Mouse (Mus musculus) liver, embryonic 13.5 days (tissue): ENCODE measurements around the gene Sprr2a2. TPM values are rescaled to one million over a fixed set of nuclear protein-coding genes. Genes with fewer than 3 reads are reported as not detected.
"Not testable (repeated sequence)": the region's sequence is repeated elsewhere in the genome, so short reads cannot be mapped to it uniquely, and the experiment has no call there.

Experiments used
- ATAC-seq: fragments of 200-750 bp; cut with Nextera tagmentation; 2 replicates; pipeline ENCODE4 v1.8.0; 2017; ENCODE audit warnings: low read depth, mild to moderate bottlenecking, moderate number of reproducible peaks, moderate library complexity
- DNase-seq: peaks from one replicate; pipeline ENCODE4 v3.0.0; 2022
- H3K27ac ChIP-seq: fragments of 300-500 bp; sonication (generic); 2 replicates; pipeline ENCODE4 v1.5.1; 2015; ENCODE audit warnings: moderate library complexity, mild to moderate bottlenecking, inconsistent platforms
- H3K27me3 ChIP-seq: fragments of 300-500 bp; sonication (generic); 2 replicates; pipeline ENCODE4 v1.6.1; 2015; ENCODE audit warnings: mild to moderate bottlenecking, inconsistent platforms
- H3K36me3 ChIP-seq: fragments of 300-500 bp; sonication (generic); 2 replicates; pipeline ENCODE4 v1.6.1; 2015; ENCODE audit warnings: mild to moderate bottlenecking, inconsistent platforms
- H3K4me1 ChIP-seq: fragments of 300-500 bp; sonication (generic); replicated peaks from 2 replicates; pipeline ENCODE4 v1.6.1; 2015; ENCODE audit warnings: inconsistent platforms
- H3K4me2 ChIP-seq: fragments of 300-500 bp; sonication (generic); 2 replicates; pipeline ENCODE4 v1.6.1; 2015; ENCODE audit warnings: inconsistent platforms, mild to moderate bottlenecking, moderate library complexity
- H3K4me3 ChIP-seq: fragments of 300-500 bp; sonication (generic); replicated peaks from 2 replicates; pipeline ENCODE4 v1.5.1; 2015; ENCODE audit warnings: mild to moderate bottlenecking, inconsistent platforms
- H3K9ac ChIP-seq: fragments of 300-500 bp; sonication (generic); 2 replicates; pipeline ENCODE4 v1.6.1; 2015; ENCODE audit warnings: mild to moderate bottlenecking, inconsistent platforms
- H3K9me3 ChIP-seq: fragments of 300-500 bp; sonication (generic); replicated peaks from 2 replicates; pipeline ENCODE4 v1.6.1; 2016; ENCODE audit warnings: inconsistent platforms
- WGBS: fragments of 180-500 bp; shearing (Covaris S2); methylation state at CpG from one replicate; pipeline ENCODE4 v1.1.7; 2015; ENCODE audit not compliant: insufficient replicate concordance; 5-methylcytosine and 5-hydroxymethylcytosine counted together
- polyA plus RNA-seq: library from polyadenylated mRNA; unstranded; fragments of >200 nt; fragmentation: Nextera tagmentation; extraction: Ambion mirVana; gene quantifications from 2 replicates; pipeline ENCODE4 v1.2.1, GENCODE M21; 2015

Gene Sprr2a2
- polyA plus RNA-seq: 0.44 and 0.61 TPM in 2 replicates

GRCm38 (mm10) chr3:92215569-92215968 lies at the start of gene Sprr2a2, which contains the start of gene Sprr2a1:
TSS of gene Sprr2a2 (plus strand) at chr3:92215920.
TSS of gene Sprr2a1 (plus strand) at chr3:92215799.
- not testable (repeated sequence) for ATAC-seq

GRCm38 (mm10) chr3:92169847-92170246 lies 45.9 kb upstream of the Sprr2a2 start:
- WGBS: 70% methylated on average over 3 of the region's 3 CpGs
- no peak overlapping the region for H3K9ac ChIP-seq
- no peak for ATAC-seq

More at GRCm38 (mm10) chr3:92215569-92215968, at the start of gene Sprr2a2, which contains the start of gene Sprr2a1:
- H3K4me3 ChIP-seq, H3K36me3 ChIP-seq, H3K27me3 ChIP-seq, H3K27ac ChIP-seq, H3K9me3 ChIP-seq, H3K4me2 ChIP-seq, H3K9ac ChIP-seq, H3K4me1 ChIP-seq, DNase-seq: not testable (repeated sequence)
- WGBS: no CpG with 5 or more reads among the region's 2 CpGs

DNA sequence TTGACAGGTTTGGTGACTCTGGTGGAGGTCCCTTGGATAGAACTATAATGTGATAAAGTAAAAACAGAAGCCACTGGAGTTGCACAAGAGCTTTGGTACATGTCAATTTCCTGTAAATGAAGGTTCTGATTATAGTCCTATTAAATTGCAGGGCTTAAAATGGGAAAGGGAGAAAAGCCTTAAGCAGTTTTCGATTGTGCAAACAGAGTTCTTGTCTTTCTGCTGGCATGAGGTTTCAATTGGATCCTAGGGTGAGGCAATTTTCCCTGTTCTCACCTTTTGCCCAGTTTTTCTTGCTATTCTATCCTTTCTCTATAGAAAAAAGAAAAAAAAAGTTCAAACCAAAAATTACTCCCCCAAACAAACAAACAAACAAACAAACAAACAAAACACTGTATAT lies 38.8 kb upstream of the Sprr2a2 start:
- no peaks in the 10 kb centered on the region for H3K9me3 ChIP-seq
- H3K4me3 ChIP-seq: no peak overlapping the region
- DNase-seq: no peak
- no peak overlapping the region for H3K27ac ChIP-seq
- no peaks in the 10 kb centered on the region for H3K36me3 ChIP-seq
- 44% methylated on average over 1 of the region's 1 CpGs for WGBS
- H3K9ac ChIP-seq: no peak overlapping the region
- H3K27me3 ChIP-seq: no peaks in the 10 kb centered on the region
- H3K4me2 ChIP-seq: no peak overlapping the region
- ATAC-seq: no peak
- H3K4me1 ChIP-seq: no peaks in the 10 kb centered on the region

More at GRCm38 (mm10) chr3:92169847-92170246, 45.9 kb upstream of the Sprr2a2 start:
- Histone ChIP-seq H3K4me1 (no peaks in the 10 kb centered on the region), H3K4me2 (no peak overlapping the region), H3K27me3 (no peaks in the 10 kb centered on the region), H3K36me3 (no peaks in the 10 kb centered on the region), H3K4me3 (no peak overlapping the region), H3K9me3 (no peaks in the 10 kb centered on the region), H3K27ac (no peak overlapping the region)
- DNase-seq: no peak

DNA sequence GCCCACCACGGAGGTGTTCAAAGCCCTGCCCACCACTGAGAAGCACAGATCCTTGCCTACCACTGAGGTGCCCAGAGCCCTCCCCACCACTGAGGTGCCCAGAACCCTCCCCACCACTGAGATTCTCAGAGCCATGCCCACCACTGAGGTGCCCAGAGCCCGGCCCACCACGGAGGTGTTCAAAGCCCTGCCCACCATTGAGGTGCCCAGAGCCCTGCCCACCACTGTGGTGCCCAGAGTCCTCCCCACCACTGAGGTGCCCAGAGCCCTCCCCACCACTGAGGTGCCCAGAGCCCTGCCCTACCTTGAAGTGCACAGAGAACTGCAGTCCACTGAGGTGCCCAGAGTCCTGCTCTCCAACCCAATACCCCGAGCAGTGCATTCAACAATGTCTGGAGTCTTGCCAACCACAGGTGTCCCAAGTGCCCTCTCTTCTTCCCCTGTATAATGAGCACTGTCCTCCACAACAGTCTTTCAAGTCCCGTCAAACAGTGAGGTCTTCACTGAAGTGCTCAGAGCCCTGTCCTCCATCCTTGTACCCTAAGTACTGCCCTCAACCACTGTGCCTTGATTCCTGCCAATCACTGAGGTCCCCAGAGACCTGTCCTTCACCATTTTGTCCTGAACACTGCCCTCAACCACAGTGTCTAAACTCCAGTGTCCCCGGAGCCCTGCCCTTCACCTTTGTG lies 20.1 kb upstream of the Sprr2a2 start:
- Histone ChIP-seq H3K36me3 (no peaks in the 10 kb centered on the region), H3K9ac (no peak overlapping the region), H3K27me3 (no peaks in the 10 kb centered on the region), H3K4me1 (no peaks in the 10 kb centered on the region), H3K27ac (no peak overlapping the region), H3K4me3 (no peak overlapping the region), H3K9me3 (no peaks in the 10 kb centered on the region), H3K4me2 (no peak overlapping the region)
- ATAC-seq (no peak), DNase-seq (no peak)
- 75% methylated on average over 6 of the region's 6 CpGs for WGBS

- H3K36me3 ChIP-seq, H3K4me1 ChIP-seq, H3K9me3 ChIP-seq, H3K4me2 ChIP-seq, ATAC-seq, H3K27ac ChIP-seq, DNase-seq, H3K4me3 ChIP-seq, H3K9ac ChIP-seq, H3K27me3 ChIP-seq: not testable (repeated sequence)
- WGBS: no CpG with 5 or more reads among the region's 16 CpGs
Measured at GRCm38 (mm10) chr3:92211133-92211925, 4.4 kb upstream of the Sprr2a2 start.

DNA sequence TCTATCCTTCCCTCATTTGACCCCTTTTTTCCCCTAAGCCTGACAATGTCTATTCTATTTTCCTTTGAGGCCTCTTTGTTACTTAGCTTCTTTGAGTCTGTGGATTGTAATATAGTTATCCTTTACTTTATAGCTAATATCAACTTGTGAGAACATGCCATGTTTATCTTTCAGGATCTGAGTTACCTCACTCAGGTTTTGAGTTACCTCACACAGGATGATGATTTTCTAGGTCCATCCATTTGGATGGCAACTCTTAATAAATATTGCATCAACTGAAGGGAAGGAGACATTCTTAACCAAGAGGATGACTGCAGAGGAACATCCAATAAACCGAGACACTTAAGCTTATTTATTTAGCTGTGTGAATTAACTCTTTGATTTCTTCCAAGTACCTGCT lies 3.7 kb upstream of the Sprr2a2 start:
- no CpG with 5 or more reads among the region's 1 CpGs for WGBS
- not testable (repeated sequence) for H3K4me3 ChIP-seq, H3K9ac ChIP-seq, H3K4me2 ChIP-seq, H3K4me1 ChIP-seq, ATAC-seq, H3K27me3 ChIP-seq, DNase-seq, H3K9me3 ChIP-seq, H3K27ac ChIP-seq, H3K36me3 ChIP-seq

DNA sequence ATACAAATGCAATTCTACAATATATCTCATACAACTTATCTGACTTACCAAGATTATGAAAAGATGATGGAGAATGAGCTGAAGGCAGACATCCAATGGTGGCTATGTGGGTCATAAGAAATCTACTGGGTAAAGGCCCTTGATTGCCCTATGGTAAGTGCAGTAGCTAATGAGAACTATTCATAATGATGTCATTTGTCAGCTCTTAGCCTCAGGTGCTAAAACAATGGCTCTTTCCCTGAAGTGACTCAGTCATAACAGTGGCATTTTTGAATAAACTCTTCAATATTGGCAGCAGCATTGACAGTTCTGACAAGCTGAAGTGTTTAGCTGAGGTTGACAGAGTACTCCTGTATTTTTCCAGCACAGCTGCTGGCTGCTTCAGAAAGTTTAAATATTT lies 2.1 kb upstream of the Sprr2a2 start:
- ATAC-seq, H3K4me1 ChIP-seq, H3K4me2 ChIP-seq, H3K36me3 ChIP-seq, H3K9me3 ChIP-seq, H3K4me3 ChIP-seq, H3K27me3 ChIP-seq, H3K9ac ChIP-seq, H3K27ac ChIP-seq, DNase-seq: not testable (repeated sequence)

DNA sequence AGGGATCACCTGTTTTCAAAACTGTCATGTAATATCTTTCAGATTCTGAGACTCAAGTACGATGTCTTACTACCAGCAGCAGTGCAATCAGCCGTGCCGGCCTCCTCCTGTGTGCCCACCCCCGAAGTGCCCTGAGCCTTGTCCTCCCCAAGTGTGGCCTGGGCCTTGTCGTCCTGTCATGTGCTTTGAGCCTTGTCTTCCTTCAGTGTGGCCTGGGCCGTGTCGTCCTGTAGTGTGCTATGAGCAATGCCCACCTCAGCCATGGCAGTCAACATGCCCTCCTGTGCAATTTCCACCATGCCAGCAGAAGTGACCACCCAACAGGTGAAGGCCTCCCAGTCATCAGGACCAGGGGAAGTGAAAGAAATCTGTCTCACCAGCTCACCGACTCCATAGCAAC lies 3.3 kb downstream of the Sprr2a2 start:
- no CpG with 5 or more reads among the region's 8 CpGs for WGBS
- not testable (repeated sequence) for H3K27ac ChIP-seq, H3K4me3 ChIP-seq, H3K4me1 ChIP-seq, DNase-seq, H3K36me3 ChIP-seq, H3K9me3 ChIP-seq, H3K4me2 ChIP-seq, ATAC-seq, H3K27me3 ChIP-seq, H3K9ac ChIP-seq

DNA sequence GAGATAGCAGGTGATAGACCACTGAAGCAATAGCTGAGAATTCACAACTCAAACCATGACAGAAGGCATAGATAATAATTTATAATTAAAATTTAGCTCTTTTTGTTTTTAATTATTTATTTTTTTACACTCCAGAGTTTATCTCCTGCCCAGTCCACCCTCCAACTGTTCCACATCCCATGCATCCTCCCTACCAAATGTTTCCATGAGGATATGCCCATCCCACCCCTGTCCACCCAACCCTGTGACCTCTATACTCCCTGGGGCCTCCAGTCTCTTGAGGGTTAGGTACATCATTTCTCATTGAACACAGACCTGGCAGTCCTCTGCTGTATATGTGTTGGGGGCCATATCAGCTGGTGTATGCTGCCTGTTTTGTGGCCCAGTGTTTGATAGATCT lies 8.0 kb downstream of the Sprr2a2 start:
- not testable (repeated sequence) for ATAC-seq, H3K36me3 ChIP-seq, H3K4me2 ChIP-seq, H3K27ac ChIP-seq, H3K9ac ChIP-seq, H3K27me3 ChIP-seq, H3K4me1 ChIP-seq, H3K4me3 ChIP-seq, H3K9me3 ChIP-seq, DNase-seq

- H3K9me3 ChIP-seq, H3K27ac ChIP-seq, H3K4me1 ChIP-seq, H3K27me3 ChIP-seq, H3K9ac ChIP-seq, H3K36me3 ChIP-seq, H3K4me2 ChIP-seq, DNase-seq, H3K4me3 ChIP-seq, ATAC-seq: not testable (repeated sequence)
- 45% methylated on average over 3 of the region's 3 CpGs for WGBS
Measured at GRCm38 (mm10) chr3:92227410-92227809, 11.7 kb downstream of the Sprr2a2 start.

DNA sequence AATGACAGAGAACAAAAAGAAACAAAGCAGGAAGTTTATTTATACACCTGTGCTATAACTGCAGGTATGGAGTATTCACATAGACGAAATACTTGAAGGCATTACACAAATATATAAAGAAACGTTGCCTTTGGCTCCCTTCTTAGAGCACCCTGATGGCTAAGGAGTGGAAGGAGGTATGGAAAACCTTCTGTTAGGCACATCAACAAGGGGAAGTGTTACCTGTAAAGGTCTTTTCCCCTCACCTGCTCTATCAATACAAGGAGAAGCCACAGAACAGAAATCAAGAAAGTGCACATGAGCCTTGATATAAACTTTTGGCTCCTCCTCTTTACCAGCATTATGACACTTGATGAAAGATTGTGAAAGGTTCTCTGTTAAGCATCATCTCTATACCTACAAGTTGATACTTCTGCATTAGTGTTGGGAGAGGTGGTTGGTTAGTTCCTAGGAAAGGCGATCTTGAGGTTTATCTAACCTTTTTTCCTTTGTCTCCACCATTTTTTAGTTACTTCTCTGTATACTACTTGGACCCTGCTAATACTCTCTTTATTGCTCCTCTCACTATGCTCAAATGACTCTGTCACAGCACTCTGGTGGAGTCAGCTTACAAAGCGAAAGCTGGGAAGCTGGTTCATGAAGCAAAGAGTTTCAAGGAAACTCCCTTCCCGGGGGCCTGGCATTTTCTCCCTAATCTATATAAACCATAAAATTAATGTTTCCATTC lies 20.9 kb downstream of the Sprr2a2 start:
- WGBS: no CpG with 5 or more reads among the region's 5 CpGs
- not testable (repeated sequence) for H3K9ac ChIP-seq, ATAC-seq, DNase-seq, H3K4me3 ChIP-seq, H3K36me3 ChIP-seq, H3K4me1 ChIP-seq, H3K27ac ChIP-seq, H3K9me3 ChIP-seq, H3K27me3 ChIP-seq, H3K4me2 ChIP-seq
